Mouse (Mus musculus): Measurements from ENCODE around the gene Wwp2. TPM values are rescaled to one million over a fixed set of nuclear protein-coding genes. Genes with fewer than 3 reads are reported as not detected.

The Wwp2 gene
- polyA plus RNA-seq (2014; fragmentation: Illumina TruSeq; extraction: RNeasy Lipid Tissue Mini Kit (QIAGEN cat#74804); ENCODE audit: low read depth, low replicate concordance): 4.8 TPM

GRCm38 (mm10) chr8:107435962-107436831 lies at the start of gene Wwp2:
Gene Wwp2 (plus strand): TSS chr8:107436365.

GRCm38 (mm10) chr8:107403038-107403781 lies 33.0 kb upstream of the Wwp2 start, which contains the start of gene Nqo1:
Gene Nqo1 (minus strand): TSS chr8:107403206.

GRCm38 (mm10) chr8:107424597-107425229 lies 11.5 kb upstream of the Wwp2 start, which contains the start of gene Nob1:
Gene Nob1 (minus strand): TSS chr8:107425051.

GRCm38 (mm10) chr8:107587995-107588780 lies 152.0 kb downstream of the Wwp2 start, which contains the start of gene Psmd7:
Gene Psmd7 (minus strand): TSS chr8:107588464.

Other genes with a start within 250 kb of the Wwp2 start
- 23.5 TPM for gene Nfat5, start 142.9 kb upstream of the Wwp2 start, polyA plus RNA-seq (2014; fragmentation: Illumina TruSeq; extraction: RNeasy Lipid Tissue Mini Kit (QIAGEN cat#74804); ENCODE audit: low read depth, low replicate concordance)
- 19.9 TPM for gene Nqo1, start 33.2 kb upstream of the Wwp2 start, polyA plus RNA-seq (2014; fragmentation: Illumina TruSeq; extraction: RNeasy Lipid Tissue Mini Kit (QIAGEN cat#74804); ENCODE audit: low read depth, low replicate concordance)
- 3.9 TPM for gene Nob1, start 11.3 kb upstream of the Wwp2 start, polyA plus RNA-seq (2014; fragmentation: Illumina TruSeq; extraction: RNeasy Lipid Tissue Mini Kit (QIAGEN cat#74804); ENCODE audit: low read depth, low replicate concordance)
- gene Psmd7, start 152.1 kb downstream of the Wwp2 start, polyA plus RNA-seq (2014; fragmentation: Illumina TruSeq; extraction: RNeasy Lipid Tissue Mini Kit (QIAGEN cat#74804); ENCODE audit: low read depth, low replicate concordance): 60.8 TPM

Measured in liver, adult 10 weeks (tissue).